Mouse (Mus musculus) cerebellum, adult 11 months (tissue): ENCODE results near the gene Cpne2.

Experiments used
- DNase-seq: peaks from one replicate; pipeline ENCODE4 v3.0.0; 2022

Cpne2 gene

GRCm38 (mm10) chr8:94584238-94584817 is 51.5 kb downstream of the Cpne2 start:
- no peak for DNase-seq

- DNase-seq = no peak
Observed at GRCm38 (mm10) chr8:94591691-94592090, 58.9 kb downstream of the Cpne2 start.

GRCm38 (mm10) chr8:94594211-94594610 is 61.4 kb downstream of the Cpne2 start:
- no peak for DNase-seq

GRCm38 (mm10) chr8:94600478-94600877 is 67.7 kb downstream of the Cpne2 start:
- no peak for DNase-seq

GRCm38 (mm10) chr8:94601034-94601606 is 68.3 kb downstream of the Cpne2 start:
- DNase-seq = no peak

- peak; percentile 99 for DNase-seq
Observed at GRCm38 (mm10) chr8:94601607-94602385, 69.0 kb downstream of the Cpne2 start, which contains the start of the genes Rspry1 and Fam192a. Gene Rspry1, plus strand, starts transcription at chr8:94601937. Gene Fam192a, minus strand, starts transcription at chr8:94601997.

GRCm38 (mm10) chr8:94602471-94603131 is 69.8 kb downstream of the Cpne2 start:
- peak; percentile 14 for DNase-seq

GRCm38 (mm10) chr8:94604030-94604429 is 71.2 kb downstream of the Cpne2 start:
- DNase-seq = no peak

- no peak for DNase-seq
Observed at GRCm38 (mm10) chr8:94607064-94607463, 74.3 kb downstream of the Cpne2 start.
